Mouse (Mus musculus): ENCODE measurements around the gene Heatr5b. TPM values are rescaled to one million over a fixed set of nuclear protein-coding genes. Genes with fewer than 3 reads are reported as not detected.

The Heatr5b gene
- polyA plus RNA-seq, 2 experiments: 11.5 to 21.9 TPM

DNA sequence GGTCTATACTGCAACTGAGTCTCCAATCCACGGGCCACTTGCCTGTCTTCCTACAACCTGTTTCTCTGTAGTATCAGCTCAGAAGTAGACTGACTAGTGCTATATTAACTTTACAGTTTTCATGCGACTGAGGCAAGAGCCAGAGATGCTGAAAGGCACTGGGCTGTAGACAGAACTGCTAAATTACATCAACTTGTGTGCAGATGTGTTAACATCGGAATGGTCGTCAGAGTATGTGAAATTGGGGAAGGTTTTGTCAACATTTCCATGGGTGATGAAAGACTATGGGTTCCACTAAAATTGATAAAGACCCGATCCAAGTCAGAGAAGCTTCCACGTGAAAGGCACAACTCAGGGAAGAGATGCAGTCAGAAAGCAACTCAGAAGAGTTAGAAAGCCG is 132.2 kb downstream of the Heatr5b start:
- WGBS: 90% methylated on average over 7 of the region's 7 CpGs
- ATAC-seq (ENCODE audit: low FRiP score, low read depth) (no peak), DNase-seq (ENCODE audit: low spot score) (no peak)
- no peaks in the 10 kb centered on the region for H3K4me1 ChIP-seq (ENCODE audit: control insufficient read depth, insufficient read depth, low read length)
- H3K4me2 ChIP-seq (replicated peaks; ENCODE audit: low read depth, low read length, severe bottlenecking): no peak overlapping the region
- peaks cover 9% of the 10 kb centered on the region for H3K9me3 ChIP-seq (ENCODE audit: control insufficient read depth, low read length)
- no peaks in the 10 kb centered on the region for H3K27me3 ChIP-seq (ENCODE audit: control insufficient read depth, insufficient read depth, low read length)
- no peak overlapping the region for H3K9ac ChIP-seq (ENCODE audit: low read depth, low read length, severe bottlenecking)
- no peak overlapping the region for H3K27ac ChIP-seq (replicated peaks; ENCODE audit: low read depth, low read length)
- H3K36me3 ChIP-seq (ENCODE audit: control insufficient read depth, insufficient read depth, low read length): peaks cover 6% of the 10 kb centered on the region
- no peak overlapping the region for H3K4me3 ChIP-seq (replicated peaks; ENCODE audit: low read length)
- no peak for TF ChIP-seq POLR2A (IDR thresholded peaks at IDR 0.05; ENCODE audit: borderline replicate concordance, extremely low read depth, insufficient read depth, insufficient read length)

Other genes starting within 250 kb of the Heatr5b start
- 8.5 TPM in 2 replicates for gene Strn, start 98.2 kb downstream of the Heatr5b start, polyA plus RNA-seq (2012; rRNA removed)
- 7.1 and 7.2 TPM in 2 replicates for gene Strn, start 98.2 kb downstream of the Heatr5b start, polyA plus RNA-seq (2014; fragmentation: Nextera tagmentation; extraction: Ambion mirVana)
- 14.4 and 26.0 TPM in 2 replicates for gene Gpatch11, start 203 bp upstream of the Heatr5b start, polyA plus RNA-seq (2012; rRNA removed)
- gene Gpatch11, start 203 bp upstream of the Heatr5b start, polyA plus RNA-seq (2014; fragmentation: Nextera tagmentation; extraction: Ambion mirVana): 42.5 and 52.4 TPM in 2 replicates
- gene Eif2ak2, start 47.2 kb upstream of the Heatr5b start, polyA plus RNA-seq (2012; rRNA removed): 4.9 and 7.4 TPM in 2 replicates
- 8.7 and 9.0 TPM in 2 replicates for gene Eif2ak2, start 47.2 kb upstream of the Heatr5b start, polyA plus RNA-seq (2014; fragmentation: Nextera tagmentation; extraction: Ambion mirVana)
- gene Sult6b1, start 71.6 kb upstream of the Heatr5b start, polyA plus RNA-seq (2012; rRNA removed): 0.11 TPM in 1 of 2 replicates, not detected in the other
- gene Sult6b1, start 71.6 kb upstream of the Heatr5b start, polyA plus RNA-seq (2014; fragmentation: Nextera tagmentation; extraction: Ambion mirVana): 0.11 and 0.15 TPM in 2 replicates
- 22.0 and 34.3 TPM in 2 replicates for gene Cebpzos, start 81.1 kb upstream of the Heatr5b start, polyA plus RNA-seq (2012; rRNA removed)
- gene Cebpzos, start 81.1 kb upstream of the Heatr5b start, polyA plus RNA-seq (2014; fragmentation: Nextera tagmentation; extraction: Ambion mirVana): 100 and 104 TPM in 2 replicates
- gene Cebpz, start 101.7 kb upstream of the Heatr5b start, polyA plus RNA-seq (2012; rRNA removed): 18.6 and 24.3 TPM in 2 replicates
- gene Cebpz, start 101.7 kb upstream of the Heatr5b start, polyA plus RNA-seq (2014; fragmentation: Nextera tagmentation; extraction: Ambion mirVana): 56.5 and 59.5 TPM in 2 replicates
- 18.3 and 27.8 TPM in 2 replicates for gene Ndufaf7, start 101.8 kb upstream of the Heatr5b start, polyA plus RNA-seq (2012; rRNA removed)
- gene Ndufaf7, start 101.8 kb upstream of the Heatr5b start, polyA plus RNA-seq (2014; fragmentation: Nextera tagmentation; extraction: Ambion mirVana): 49.7 and 53.2 TPM in 2 replicates
- 35.5 and 38.5 TPM in 2 replicates for gene Prkd3, start 185.5 kb upstream of the Heatr5b start, polyA plus RNA-seq (2012; rRNA removed)
- 43.2 and 48.2 TPM in 2 replicates for gene Prkd3, start 185.5 kb upstream of the Heatr5b start, polyA plus RNA-seq (2014; fragmentation: Nextera tagmentation; extraction: Ambion mirVana)
- 5.1 and 5.9 TPM in 2 replicates for gene Qpct, start 216.5 kb upstream of the Heatr5b start, polyA plus RNA-seq (2012; rRNA removed)
- gene Qpct, start 216.5 kb upstream of the Heatr5b start, polyA plus RNA-seq (2014; fragmentation: Nextera tagmentation; extraction: Ambion mirVana): 8.6 and 8.8 TPM in 2 replicates